Mouse (Mus musculus) MEL (cell line): Measurements from ENCODE around the gene Gmds. TPM values are rescaled to one million over a fixed set of nuclear protein-coding genes. Genes with fewer than 3 reads are reported as not detected.

ENCODE experiments used
- DNase-seq: peaks from one replicate; pipeline ENCODE4 v3.0.0; 2011; ENCODE audit warnings: low read depth, low spot score
- H3K27ac ChIP-seq: 2 replicates; pipeline ENCODE4 v1.5.1; 2012; ENCODE audit warnings: low read depth, mild to moderate bottlenecking, control low read depth, low read length, moderate library complexity; ENCODE audit not compliant: control insufficient read depth
- H3K27me3 ChIP-seq, 2 experiments: fragments of 150-350 bp in 1 of 2; sonication (generic) in 1 of 2; 2 replicates each; pipeline ENCODE4 v1.6.1; 2012; ENCODE audit warnings: low read length in 2 of 2, mild to moderate bottlenecking in 2 of 2, improper control_type of control experiment in 1 of 2, moderate library complexity in 1 of 2; ENCODE audit not compliant: insufficient read depth in 2 of 2, control insufficient read depth in 1 of 2
- H3K36me3 ChIP-seq, 2 experiments: 2 replicates each; pipeline ENCODE4 v1.6.1; 2012 to 2014; ENCODE audit warnings: low read length in 2 of 2, improper control_type of control experiment in 1 of 2, inconsistent platforms in 1 of 2, mild to moderate bottlenecking in 1 of 2; ENCODE audit not compliant: insufficient read depth in 2 of 2, control insufficient read depth in 1 of 2
- H3K4me1 ChIP-seq, 2 experiments: fragments of 150-350 bp in 1 of 2; sonication (generic) in 1 of 2; 2 replicates each; pipeline ENCODE4 v1.6.1; 2012; ENCODE audit warnings: low read length in 2 of 2, improper control_type of control experiment in 1 of 2, mild to moderate bottlenecking in 1 of 2; ENCODE audit not compliant: insufficient read depth in 2 of 2, control insufficient read depth in 1 of 2
- H3K4me3 ChIP-seq, 2 experiments: fragments of 150-350 bp in 1 of 2; sonication (generic) in 1 of 2; 2 replicates each; pipeline ENCODE4 v1.5.1; 2012; ENCODE audit warnings: low read depth in 2 of 2, low read length in 2 of 2, mild to moderate bottlenecking in 2 of 2, moderate library complexity in 2 of 2, control low read depth in 1 of 2, improper control_type of control experiment in 1 of 2; ENCODE audit not compliant: control insufficient read depth in 1 of 2, insufficient read depth in 1 of 2
- H3K79me2 ChIP-seq: 2 replicates; pipeline ENCODE4 v1.6.1; 2012; ENCODE audit warnings: mild to moderate bottlenecking, low read length, moderate library complexity; ENCODE audit not compliant: control insufficient read depth, poor library complexity, insufficient read depth
- H3K9ac ChIP-seq: 2 replicates; pipeline ENCODE4 v1.6.1; 2012; ENCODE audit warnings: low read depth, mild to moderate bottlenecking, control low read depth, low read length, moderate library complexity; ENCODE audit not compliant: control insufficient read depth, poor library complexity, severe bottlenecking
- H3K9me3 ChIP-seq: fragments of 150-350 bp; sonication (generic); replicated peaks from 2 replicates; pipeline ENCODE4 v1.6.1; 2012; ENCODE audit warnings: mild to moderate bottlenecking, low read length, improper control_type of control experiment, moderate library complexity; ENCODE audit not compliant: insufficient read depth
- BHLHE40 ChIP-seq: IDR thresholded peaks from 2 replicates; pipeline ENCODE4 v1.6.1; 2012; ENCODE audit warnings: low read depth, mild to moderate bottlenecking, inconsistent platforms, low read length, improper control_type of control experiment, borderline replicate concordance
- CHD1 ChIP-seq: IDR thresholded peaks from 2 replicates; pipeline ENCODE4 v1.6.1; 2012; ENCODE audit warnings: low read depth, mild to moderate bottlenecking, inconsistent platforms, low read length, improper control_type of control experiment
- CHD2 ChIP-seq: IDR thresholded peaks from 2 replicates; pipeline ENCODE4 v1.6.1; 2011; ENCODE audit warnings: low read length, improper control_type of control experiment
- ELF1 ChIP-seq: IDR thresholded peaks from 2 replicates; pipeline ENCODE4 v1.6.1; 2014; ENCODE audit warnings: low read depth, mild to moderate bottlenecking, inconsistent platforms, low read length, improper control_type of control experiment, moderate library complexity
- GABPA ChIP-seq: IDR thresholded peaks from 2 replicates; pipeline ENCODE4 v1.6.1; 2012; ENCODE audit warnings: low read depth, mild to moderate bottlenecking, inconsistent platforms, low read length, improper control_type of control experiment, moderate library complexity
- HCFC1 ChIP-seq: IDR thresholded peaks from 2 replicates; pipeline ENCODE4 v1.6.1; 2012; ENCODE audit warnings: low read depth, mild to moderate bottlenecking, inconsistent platforms, low read length, improper control_type of control experiment, moderate library complexity
- JUND ChIP-seq: IDR thresholded peaks from 2 replicates; pipeline ENCODE4 v1.6.1; 2011; ENCODE audit warnings: low read depth, mild to moderate bottlenecking, improper control_type of control experiment, low read length
- KAT2A ChIP-seq: conservative IDR thresholded peaks from 2 replicates; pipeline ENCODE4 v1.6.1; 2012; ENCODE audit warnings: low read depth, low read length, improper control_type of control experiment, inconsistent platforms
- MAFK ChIP-seq: IDR thresholded peaks from 2 replicates; pipeline ENCODE4 v1.6.1; 2011; ENCODE audit warnings: low read depth, mild to moderate bottlenecking, low read length, improper control_type of control experiment, borderline replicate concordance
- MAZ ChIP-seq: IDR thresholded peaks from 2 replicates; pipeline ENCODE4 v1.6.1; 2012; ENCODE audit warnings: low read depth, mild to moderate bottlenecking, inconsistent platforms, low read length, improper control_type of control experiment
- MEF2A ChIP-seq: IDR thresholded peaks from 2 replicates; pipeline ENCODE4 v1.6.1; 2014; ENCODE audit warnings: low read depth, mild to moderate bottlenecking, inconsistent platforms, low read length, improper control_type of control experiment; ENCODE audit not compliant: poor library complexity, insufficient replicate concordance, severe bottlenecking; ENCODE audit errors: extremely low read depth
- MYC ChIP-seq: IDR thresholded peaks from 2 replicates; pipeline ENCODE4 v1.6.1; 2011; ENCODE audit warnings: low read depth, mild to moderate bottlenecking, low read length, improper control_type of control experiment, moderate library complexity
- NELFE ChIP-seq: IDR thresholded peaks from 2 replicates; pipeline ENCODE4 v1.6.1; 2011; ENCODE audit warnings: low read depth, low read length, improper control_type of control experiment
- NRF1 ChIP-seq: IDR thresholded peaks from 2 replicates; pipeline ENCODE4 v1.6.1; 2014; ENCODE audit warnings: low read depth, mild to moderate bottlenecking, inconsistent platforms, low read length, improper control_type of control experiment, moderate library complexity; ENCODE audit not compliant: poor library complexity, insufficient read depth, severe bottlenecking
- POLR2AphosphoS2 ChIP-seq: IDR thresholded peaks from 2 replicates; pipeline ENCODE4 v1.6.1; 2011; ENCODE audit warnings: low read length, improper control_type of control experiment
- POLR2AphosphoS5 ChIP-seq: IDR thresholded peaks from 2 replicates; pipeline ENCODE4 v1.6.1; 2012; ENCODE audit warnings: low read depth, borderline replicate concordance, mild to moderate bottlenecking, inconsistent platforms, low read length, moderate library complexity, mixed read lengths
- RAD21 ChIP-seq: IDR thresholded peaks from 2 replicates; pipeline ENCODE4 v1.6.1; 2011; ENCODE audit warnings: mild to moderate bottlenecking, low read depth, low read length, improper control_type of control experiment
- RCOR1 ChIP-seq: IDR thresholded peaks from 2 replicates; pipeline ENCODE4 v1.6.1; 2012; ENCODE audit warnings: low read depth, mild to moderate bottlenecking, inconsistent platforms, low read length, improper control_type of control experiment
- TAL1 ChIP-seq: IDR thresholded peaks from 2 replicates; pipeline ENCODE4 v1.6.1; 2012; ENCODE audit warnings: mild to moderate bottlenecking, inconsistent platforms, low read length, moderate library complexity, mixed read lengths
- TBP ChIP-seq: IDR thresholded peaks from 2 replicates; pipeline ENCODE4 v1.8.0; 2011; ENCODE audit warnings: low read depth, low read length, improper control_type of control experiment
- TCF12 ChIP-seq: IDR thresholded peaks from 2 replicates; pipeline ENCODE4 v1.6.1; 2014; ENCODE audit warnings: low read depth, mild to moderate bottlenecking, inconsistent platforms, low read length, improper control_type of control experiment, moderate library complexity
- UBTF ChIP-seq: IDR thresholded peaks from 2 replicates; pipeline ENCODE4 v1.6.1; 2012; ENCODE audit warnings: low read depth, mild to moderate bottlenecking, inconsistent platforms, low read length, improper control_type of control experiment, moderate library complexity, borderline replicate concordance; ENCODE audit not compliant: insufficient read depth
- USF1 ChIP-seq: IDR thresholded peaks from 2 replicates; pipeline ENCODE4 v1.6.1; 2014; ENCODE audit warnings: low read depth, mild to moderate bottlenecking, inconsistent platforms, low read length, improper control_type of control experiment, moderate library complexity
- ZC3H11A ChIP-seq: IDR thresholded peaks from 2 replicates; pipeline ENCODE4 v1.6.1; 2012; ENCODE audit warnings: low read depth, mild to moderate bottlenecking, inconsistent platforms, low read length, improper control_type of control experiment
- ZKSCAN1 ChIP-seq: IDR thresholded peaks from 2 replicates; pipeline ENCODE4 v1.6.1; 2012; ENCODE audit warnings: low read depth, mild to moderate bottlenecking, inconsistent platforms, low read length, improper control_type of control experiment, moderate library complexity
- ZMIZ1 ChIP-seq: IDR thresholded peaks from 2 replicates; pipeline ENCODE4 v1.6.1; 2012; ENCODE audit warnings: low read depth, mild to moderate bottlenecking, inconsistent platforms, low read length, improper control_type of control experiment, moderate library complexity
- polyA plus RNA-seq, 2 experiments: library from polyadenylated mRNA; stranded (reverse) in 1 of 2; unstranded in 1 of 2; fragments of >175 nt in 1 of 2; fragments of >200 nt in 1 of 2; gene quantifications; 2 replicates each; pipeline versions ENCODE4 v1.2.1 to v1.2.4; 2012; ENCODE audit warnings: low replicate concordance in 2 of 2, low read depth in 1 of 2; ENCODE audit not compliant: insufficient read length in 2 of 2, insufficient read depth in 1 of 2, missing spikeins in 1 of 2
- total RNA-seq: library from RNA; depleted of rRNA; stranded (reverse); fragments of 300-350 nt; gene quantifications from 2 replicates; pipeline ENCODE4 v1.2.3, GENCODE M21; 2012

Gene Gmds
- total and polyA plus RNA-seq, 3 experiments, result 17.4 to 32.2 TPM; not detected in 1

DNA sequence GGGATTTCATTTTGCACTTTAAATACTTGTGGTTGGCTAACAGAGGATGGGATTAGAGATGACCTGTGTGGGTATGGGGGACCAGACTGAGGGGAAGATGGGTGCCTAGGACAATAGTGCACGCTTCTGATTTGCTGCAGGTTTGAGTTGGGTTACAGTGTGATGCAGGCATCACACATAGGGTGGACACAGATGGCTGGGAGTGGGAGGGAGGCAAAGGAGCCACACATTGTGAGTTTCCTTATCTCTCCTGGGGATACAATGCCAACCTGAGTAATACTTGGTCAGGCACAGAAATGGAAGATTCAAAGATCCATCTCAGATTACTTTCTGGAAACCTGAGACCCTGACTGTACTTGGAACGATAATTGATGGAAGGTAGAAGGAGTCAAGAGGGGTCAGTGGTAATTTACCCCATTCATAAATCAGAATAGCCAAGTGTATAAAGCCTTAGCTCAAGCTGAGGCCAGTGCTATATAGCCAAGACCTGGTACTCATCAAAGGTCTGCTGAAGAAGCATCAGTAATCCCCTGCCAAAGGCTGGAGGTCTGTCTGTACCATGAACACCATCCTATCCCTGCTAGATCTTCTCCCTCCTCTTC lies 445.5 kb downstream of the Gmds start:
- no peaks in the 10 kb centered on the region for H3K9me3 ChIP-seq

DNA sequence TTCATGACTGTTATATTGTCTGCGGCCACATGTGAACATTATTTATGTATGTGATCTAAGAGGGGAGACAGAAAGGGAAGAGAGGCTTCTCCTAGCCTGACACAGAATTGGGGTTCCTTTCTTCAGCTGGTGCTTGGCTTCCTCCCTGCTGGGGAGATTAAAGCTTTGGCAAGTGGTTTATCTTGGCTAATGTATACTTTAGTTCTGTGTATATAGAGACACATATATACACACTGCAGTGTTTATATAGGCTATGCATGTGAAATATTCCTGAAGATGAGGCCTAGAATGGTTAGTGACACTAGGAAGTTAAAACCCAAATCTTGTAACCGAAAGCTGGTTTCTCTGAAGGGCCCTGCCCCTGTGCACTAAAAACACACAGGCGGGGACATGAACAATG lies 450.0 kb downstream of the Gmds start:
- H3K36me3 ChIP-seq, result 0 out of 4 replicates have a peak, but pooled peaks cover 0 to 2% of the 10 kb centered on the region in 2 experiments
- H3K79me2 ChIP-seq, result no peaks in the 10 kb centered on the region
- no peak overlapping the region for H3K27ac ChIP-seq
- no peaks in the 10 kb centered on the region for H3K27me3 ChIP-seq
- no peak overlapping the region for H3K4me3 ChIP-seq
- H3K9me3 ChIP-seq, result no peaks in the 10 kb centered on the region
- H3K9ac ChIP-seq, result no peak overlapping the region
- TF ChIP-seq ZMIZ1 (no peak), ZKSCAN1 (no peak), TCF12 (no peak), CHD1 (no peak), ZC3H11A (no peak), MAZ (no peak), RAD21 (no peak), NELFE (no peak), RCOR1 (no peak), TAL1 (no peak), POLR2AphosphoS2 (no peak), HCFC1 (no peak), KAT2A (no peak)
- DNase-seq, result no peak
- H3K4me1 ChIP-seq, result peaks cover 0 to 5% of the 10 kb centered on the region in 2 experiments; a peak in 1 of 4 replicates

More for the DNA sequence above, 445.5 kb downstream of the Gmds start:
- H3K27ac ChIP-seq, result no peak overlapping the region
- no peaks in the 10 kb centered on the region for H3K79me2 ChIP-seq
- no peaks in the 10 kb centered on the region for H3K36me3 ChIP-seq
- H3K4me1 ChIP-seq, result no peaks in the 10 kb centered on the region
- H3K4me3 ChIP-seq, result no peak overlapping the region
- TF ChIP-seq UBTF (no peak), MYC (no peak), BHLHE40 (no peak), GABPA (no peak), TBP (no peak), MEF2A (no peak), CHD2 (no peak), ZKSCAN1 (no peak), TCF12 (no peak), HCFC1 (no peak), RAD21 (no peak), USF1 (no peak), RCOR1 (no peak), MAFK (no peak), POLR2AphosphoS5 (no peak), JUND (no peak), NRF1 (no peak), ELF1 (no peak)
- no peak overlapping the region for H3K9ac ChIP-seq
- no peaks in the 10 kb centered on the region for H3K27me3 ChIP-seq
- DNase-seq, result no peak
